Mouse (Mus musculus): ENCODE results near the gene Pik3c2b.

DNA sequence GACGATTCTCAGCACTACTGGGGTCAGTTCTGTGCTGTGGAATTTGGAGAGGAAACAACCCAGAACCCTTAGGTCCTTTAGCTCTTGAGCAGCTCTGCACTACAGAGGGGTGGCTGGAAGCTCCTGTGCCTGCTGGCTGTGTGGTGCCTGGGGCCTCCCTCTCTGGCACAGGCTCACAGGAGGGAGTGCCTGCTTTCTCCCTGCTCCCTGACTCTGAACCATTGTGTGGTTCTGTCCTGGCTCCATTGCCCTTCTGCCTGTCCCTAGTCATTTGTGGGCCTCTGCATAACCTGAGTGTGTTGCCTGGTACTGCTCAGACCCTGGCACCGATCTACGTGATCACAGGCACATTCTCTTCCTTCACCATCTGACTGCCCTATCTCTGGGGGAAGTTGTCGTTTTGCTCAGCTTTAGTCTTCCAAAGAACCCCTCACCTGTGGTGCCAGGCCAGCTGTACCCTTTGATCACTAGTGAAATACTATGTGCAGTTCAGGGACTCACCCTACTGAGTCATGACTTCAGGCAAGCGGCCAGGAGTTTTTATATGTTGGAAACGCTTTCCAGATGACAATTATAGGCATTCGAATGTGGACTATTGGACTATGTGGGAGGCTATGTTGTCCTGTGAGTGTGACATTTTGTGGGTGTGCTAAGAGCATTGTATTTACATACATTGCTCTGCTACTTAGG lies 12.0 kb downstream of the Pik3c2b start:
- TF ChIP-seq POLR2A (IDR thresholded peaks at IDR 0.05; ENCODE audit: borderline replicate concordance, extremely low read depth, low read depth, low read length) (no peak), CTCF (IDR thresholded peaks at IDR 0.05; ENCODE audit: insufficient read depth, low read length) (no peak)
